Mouse (Mus musculus) adrenal gland, postnatal 14 days (tissue): ENCODE measurements around the gene Slc25a11. TPM values are rescaled to one million over a fixed set of nuclear protein-coding genes. Genes with fewer than 3 reads are reported as not detected.

Source experiments
- DNase-seq: peaks from one replicate; pipeline ENCODE4 v3.0.0; 2021; ENCODE audit warnings: mixed read lengths
- long read RNA-seq, 2 experiments: library from polyadenylated mRNA; stranded (forward); transcript quantifications; one replicate each; pipeline ENCODE4 v2.0.0; 2021
- total RNA-seq: library from RNA; stranded (reverse); gene quantifications from 2 replicates; pipeline ENCODE4 v1.2.3, GENCODE M21; 2021

Slc25a11 gene
- 175 and 184 TPM in 2 replicates for total RNA-seq
- long read RNA-seq, experiment 1, transcript Slc25a11-201 (8 exons, 1,711 nt), result major isoform, 247 of 274 reads
- long read RNA-seq, experiment 1, partial matches to known transcripts, result 5 of 274 reads
- long read RNA-seq, experiment 1, other reads (novel, unspliced or antisense), result 22 of 274 reads
- long read RNA-seq, experiment 2, transcript Slc25a11-201 (8 exons, 1,711 nt), result major isoform, 178 of 194 reads
- long read RNA-seq, experiment 2, partial matches to known transcripts, result 4 of 194 reads
- long read RNA-seq, experiment 2, other reads (novel, unspliced or antisense), result 12 of 194 reads

GRCm38 (mm10) chr11:70646691-70647650 lies at the start of gene Slc25a11, which contains the start of gene Rnf167:
Gene Slc25a11 (minus strand): TSS chr11:70647479.
Gene Rnf167 (plus strand): TSS chr11:70647235.
- peak; percentile 98 for DNase-seq

- no peak for DNase-seq
These were observed 46.2 kb upstream of the Slc25a11 start for GRCm38 (mm10) chr11:70693504-70693903.

GRCm38 (mm10) chr11:70689578-70689977 lies 42.3 kb upstream of the Slc25a11 start:
- DNase-seq, result no peak

GRCm38 (mm10) chr11:70688372-70688771 lies 41.1 kb upstream of the Slc25a11 start:
- DNase-seq, result peak; percentile 36

GRCm38 (mm10) chr11:70687601-70688199 lies 40.4 kb upstream of the Slc25a11 start, which contains the start of gene Camta2:
Gene Camta2 (minus strand): TSS chr11:70688105.
- peak; percentile 95 for DNase-seq

- DNase-seq, result peak; percentile 50
These were observed 39.8 kb upstream of the Slc25a11 start for GRCm38 (mm10) chr11:70686901-70687566.

- DNase-seq, result no peak
These were observed 36.4 kb upstream of the Slc25a11 start for GRCm38 (mm10) chr11:70683640-70684039.

GRCm38 (mm10) chr11:70681897-70682581 lies 34.8 kb upstream of the Slc25a11 start:
- DNase-seq, result peak; percentile 56

GRCm38 (mm10) chr11:70681170-70681569 lies 33.9 kb upstream of the Slc25a11 start:
- no peak for DNase-seq

GRCm38 (mm10) chr11:70679894-70680293 lies 32.6 kb upstream of the Slc25a11 start:
- no peak for DNase-seq

- no peak for DNase-seq
These were observed 32.1 kb upstream of the Slc25a11 start for GRCm38 (mm10) chr11:70679361-70679760.

- no peak for DNase-seq
These were observed 31.3 kb upstream of the Slc25a11 start for GRCm38 (mm10) chr11:70678576-70678975.

- no peak for DNase-seq
These were observed 30.8 kb upstream of the Slc25a11 start for GRCm38 (mm10) chr11:70678092-70678491.

GRCm38 (mm10) chr11:70674501-70674900 lies 27.2 kb upstream of the Slc25a11 start:
- DNase-seq, result no peak

GRCm38 (mm10) chr11:70674014-70674413 lies 26.7 kb upstream of the Slc25a11 start:
- no peak for DNase-seq

GRCm38 (mm10) chr11:70671333-70672047 lies 24.2 kb upstream of the Slc25a11 start:
- DNase-seq, result peak; percentile 52

GRCm38 (mm10) chr11:70670483-70670882 lies 23.2 kb upstream of the Slc25a11 start:
- peak; percentile 57 for DNase-seq

GRCm38 (mm10) chr11:70669582-70670345 lies 22.5 kb upstream of the Slc25a11 start:
- peak; percentile 86 for DNase-seq

GRCm38 (mm10) chr11:70668771-70669505 lies 21.7 kb upstream of the Slc25a11 start, which contains the start of gene Spag7:
Gene Spag7 (minus strand): TSS chr11:70669416.
- DNase-seq, result peak; percentile 97
